Mouse (Mus musculus): ENCODE measurements around the gene Tepsin. TPM values are rescaled to one million over a fixed set of nuclear protein-coding genes. Genes with fewer than 3 reads are reported as not detected.

Gene Tepsin
- 26.1 and 29.5 TPM in 2 replicates for polyA plus RNA-seq (2012; rRNA removed)

GRCm38 (mm10) chr11:120098588-120099511 lies at the start of gene Tepsin, which contains the start of gene Ndufaf8:
Gene Tepsin, minus strand, starts transcription at chr11:120098731.
Gene Ndufaf8, plus strand, starts transcription at chr11:120098928.

GRCm38 (mm10) chr11:120086702-120087152 lies 11.8 kb downstream of the Tepsin start, which contains the start of gene Cep131:
Gene Cep131, minus strand, starts transcription at chr11:120086827.

GRCm38 (mm10) chr11:120046553-120047191 lies 51.9 kb downstream of the Tepsin start, which contains the start of gene Aatk:
Gene Aatk, minus strand, starts transcription at chr11:120047167.

Other genes starting within 250 kb of the Tepsin start
- gene Chmp6, start 185.3 kb downstream of the Tepsin start, polyA plus RNA-seq (2012; rRNA removed) = 42.6 and 65.7 TPM in 2 replicates
- gene Baiap2, start 156.0 kb downstream of the Tepsin start, polyA plus RNA-seq (2012; rRNA removed) = 58.7 and 60.2 TPM in 2 replicates
- gene Aatk, start 51.6 kb downstream of the Tepsin start, polyA plus RNA-seq (2012; rRNA removed) = 5.9 and 7.3 TPM in 2 replicates
- 1.9 and 4.0 TPM in 2 replicates for gene Cep131, start 11.9 kb downstream of the Tepsin start, polyA plus RNA-seq (2012; rRNA removed)
- 33.9 and 42.6 TPM in 2 replicates for gene Ndufaf8, start 197 bp upstream of the Tepsin start, polyA plus RNA-seq (2012; rRNA removed)
- 27.4 and 28.0 TPM in 2 replicates for gene Slc38a10, start 52.6 kb upstream of the Tepsin start, polyA plus RNA-seq (2012; rRNA removed)
- 4.0 and 4.9 TPM in 2 replicates for gene Bahcc1, start 134.2 kb upstream of the Tepsin start, polyA plus RNA-seq (2012; rRNA removed)
- 1,088 and 1,192 TPM in 2 replicates for gene Actg1, start 249.8 kb upstream of the Tepsin start, polyA plus RNA-seq (2012; rRNA removed)